Mouse (Mus musculus): Measurements from ENCODE around the gene Gm21876.
"Not testable (repeated sequence)": the region's sequence is repeated elsewhere in the genome, so short reads cannot be mapped to it uniquely, and the experiment has no call there.

Gene Gm21876

GRCm38 (mm10) chrX:21175553-21175952, at the start of gene Gm21876:
Gene Gm21876 (minus strand): TSS chrX:21175653.
- in situ Hi-C loops (cut with MboI; ENCODE audit: unreplicated experiment in 2 of 2), result no loop called here

GRCm38 (mm10) chrX:21220422-21220821, 45.0 kb upstream of the Gm21876 start:
- in situ Hi-C loops (cut with MboI; ENCODE audit: unreplicated experiment in 2 of 2), result no loop called here

- in situ Hi-C loops (cut with MboI; ENCODE audit: unreplicated experiment in 2 of 2), result not testable (repeated sequence)
These were observed 28.8 kb downstream of the Gm21876 start for GRCm38 (mm10) chrX:21146675-21147074.

All from v-Abl transformed pro-B cells (cell line).